Mouse (Mus musculus) midbrain, embryonic 12.5 days (tissue): ENCODE data around the gene Tnpo1. TPM values are rescaled to one million over a fixed set of nuclear protein-coding genes. Genes with fewer than 3 reads are reported as not detected.

Experiments used
- ATAC-seq: fragments of 200-750 bp; cut with Nextera tagmentation; 2 replicates; pipeline ENCODE4 v1.8.0; 2017; ENCODE audit warnings: low read depth, moderate TSS enrichment, moderate library complexity; ENCODE audit not compliant: low FRiP score
- H3K27ac ChIP-seq: fragments of 300-500 bp; sonication (generic); replicated peaks from 2 replicates; pipeline ENCODE4 v1.5.1; 2016; ENCODE audit warnings: mild to moderate bottlenecking
- H3K27me3 ChIP-seq: fragments of 300-500 bp; sonication (generic); 2 replicates; pipeline ENCODE4 v1.6.1; 2016; ENCODE audit warnings: mild to moderate bottlenecking
- H3K36me3 ChIP-seq: fragments of 300-500 bp; sonication (generic); 2 replicates; pipeline ENCODE4 v1.6.1; 2016
- H3K4me1 ChIP-seq: fragments of 300-500 bp; sonication (generic); 2 replicates; pipeline ENCODE4 v1.6.1; 2016
- H3K4me2 ChIP-seq: fragments of 300-500 bp; sonication (generic); replicated peaks from 2 replicates; pipeline ENCODE4 v1.6.1; 2016; ENCODE audit warnings: mild to moderate bottlenecking, moderate library complexity
- H3K4me3 ChIP-seq: fragments of 300-500 bp; sonication (generic); 2 replicates; pipeline ENCODE4 v1.5.1; 2016; ENCODE audit warnings: mild to moderate bottlenecking
- H3K9ac ChIP-seq: fragments of 300-500 bp; sonication (generic); replicated peaks from 2 replicates; pipeline ENCODE4 v1.6.1; 2016; ENCODE audit warnings: mild to moderate bottlenecking, moderate library complexity
- H3K9me3 ChIP-seq: fragments of 300-500 bp; sonication (generic); 2 replicates; pipeline ENCODE4 v1.6.1; 2016; ENCODE audit warnings: mild to moderate bottlenecking
- WGBS: fragments of 180-500 bp; shearing (Covaris S2); methylation state at CpG from one replicate; pipeline ENCODE4 v1.1.7; 2016; 5-methylcytosine and 5-hydroxymethylcytosine counted together
- polyA plus RNA-seq: library from polyadenylated mRNA; unstranded; fragments of >200 nt; fragmentation: Nextera tagmentation; extraction: Ambion mirVana; gene quantifications from 2 replicates; pipeline ENCODE4 v1.2.1, GENCODE M21; 2016

The Tnpo1 gene
- polyA plus RNA-seq, 1 experiment from 2014 or later: 86.9 TPM

DNA sequence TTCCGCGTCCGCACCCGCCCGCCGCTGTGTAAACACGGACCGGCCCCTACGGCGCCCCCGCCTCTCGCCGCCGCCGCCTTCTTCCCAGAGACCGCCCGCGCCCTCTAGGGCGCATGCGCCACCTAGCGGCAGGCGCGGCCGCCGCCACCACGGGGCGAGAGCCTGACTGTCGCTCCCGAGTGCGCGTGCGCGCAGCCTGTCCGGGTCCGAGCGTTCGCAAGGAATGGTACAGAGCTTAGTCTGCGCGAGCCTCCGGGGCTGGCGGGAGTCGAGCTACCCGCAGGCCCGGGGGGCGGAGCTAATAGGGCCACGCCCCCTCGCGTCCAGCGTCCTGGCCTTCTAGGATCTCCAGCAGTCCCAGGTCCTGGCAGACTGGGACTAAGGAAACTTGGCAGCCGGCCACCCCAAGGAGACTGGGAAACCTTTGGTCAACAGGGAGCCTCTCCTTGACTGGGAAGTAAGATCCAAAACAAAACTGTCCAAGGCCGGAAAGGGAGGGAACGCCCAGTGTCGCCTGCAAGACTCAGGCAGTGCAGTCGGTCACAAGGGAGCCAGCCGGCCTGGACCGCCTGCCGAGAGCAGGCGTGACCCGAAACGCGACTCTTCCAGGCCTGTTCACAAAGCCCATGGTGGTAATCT, 110.9 kb downstream of the Tnpo1 start, which contains the start of gene Fcho2:
Fcho2 (minus strand) TSS at position 303 of the 639 bp plus-strand sequence.
- peaks cover 9% of the 10 kb centered on the region for H3K4me1 ChIP-seq
- H3K4me2 ChIP-seq: peak within 1 kb of the TSS; percentile 62
- ATAC-seq: peak; percentile 99
- H3K27me3 ChIP-seq: no peaks in the 10 kb centered on the region
- H3K9ac ChIP-seq: peak within 1 kb of the TSS; percentile 96
- H3K36me3 ChIP-seq: no peaks in the 10 kb centered on the region
- no peaks in the 10 kb centered on the region for H3K9me3 ChIP-seq
- peak within 1 kb of the TSS; percentile 95 for H3K27ac ChIP-seq
- WGBS: under 1% methylated on average over 57 of the region's 61 CpGs
- H3K4me3 ChIP-seq: peak within 1 kb of the TSS; percentile 95

DNA sequence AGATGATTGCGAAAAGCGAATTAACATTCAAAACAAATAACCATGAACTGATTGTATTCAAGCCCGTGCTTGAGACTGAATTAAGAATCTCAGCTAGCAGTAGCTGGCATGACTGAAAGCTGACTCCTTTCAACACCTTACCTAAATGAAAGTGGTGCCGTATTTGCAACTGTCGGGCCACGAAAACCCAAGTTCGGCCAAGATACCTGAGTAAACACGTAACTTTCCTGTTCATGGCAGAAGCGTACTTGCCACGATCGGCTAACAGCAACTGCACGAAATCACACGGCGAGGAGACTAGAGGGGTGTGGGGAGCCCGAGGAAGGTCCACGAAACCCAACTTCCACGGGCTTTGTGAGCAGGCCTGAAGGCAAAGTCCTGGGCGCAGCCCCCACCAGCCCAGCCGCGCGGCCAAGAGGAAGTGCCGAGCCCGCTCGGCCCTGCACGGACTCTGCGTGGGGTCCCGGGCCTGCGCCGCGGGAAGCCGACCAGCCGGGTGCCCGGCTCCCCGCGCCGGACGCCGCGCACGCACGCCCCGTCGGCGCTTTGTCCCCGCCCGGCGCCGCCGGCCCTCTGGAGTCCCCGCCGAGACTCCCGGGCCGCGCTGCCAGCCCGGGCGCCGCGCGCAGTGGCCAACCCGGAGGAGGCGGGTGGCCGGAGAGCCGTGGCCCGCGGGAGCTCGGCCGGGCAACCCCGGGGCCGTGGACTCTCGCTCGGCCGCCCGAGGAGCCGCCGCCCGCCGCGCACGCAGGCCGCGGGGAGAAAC, 111.7 kb downstream of the Tnpo1 start:
- no peaks in the 10 kb centered on the region for H3K36me3 ChIP-seq
- peak; percentile 72 for ATAC-seq
- H3K9me3 ChIP-seq: no peaks in the 10 kb centered on the region
- peak overlapping the region; percentile 62 for H3K4me2 ChIP-seq
- H3K4me1 ChIP-seq: peaks cover 9% of the 10 kb centered on the region
- WGBS: under 1% methylated on average over 48 of the region's 81 CpGs
- H3K9ac ChIP-seq: peak overlapping the region; percentile 96
- H3K27me3 ChIP-seq: no peaks in the 10 kb centered on the region
- peak overlapping the region; percentile 95 for H3K4me3 ChIP-seq
- H3K27ac ChIP-seq: peak overlapping the region; percentile 95

DNA sequence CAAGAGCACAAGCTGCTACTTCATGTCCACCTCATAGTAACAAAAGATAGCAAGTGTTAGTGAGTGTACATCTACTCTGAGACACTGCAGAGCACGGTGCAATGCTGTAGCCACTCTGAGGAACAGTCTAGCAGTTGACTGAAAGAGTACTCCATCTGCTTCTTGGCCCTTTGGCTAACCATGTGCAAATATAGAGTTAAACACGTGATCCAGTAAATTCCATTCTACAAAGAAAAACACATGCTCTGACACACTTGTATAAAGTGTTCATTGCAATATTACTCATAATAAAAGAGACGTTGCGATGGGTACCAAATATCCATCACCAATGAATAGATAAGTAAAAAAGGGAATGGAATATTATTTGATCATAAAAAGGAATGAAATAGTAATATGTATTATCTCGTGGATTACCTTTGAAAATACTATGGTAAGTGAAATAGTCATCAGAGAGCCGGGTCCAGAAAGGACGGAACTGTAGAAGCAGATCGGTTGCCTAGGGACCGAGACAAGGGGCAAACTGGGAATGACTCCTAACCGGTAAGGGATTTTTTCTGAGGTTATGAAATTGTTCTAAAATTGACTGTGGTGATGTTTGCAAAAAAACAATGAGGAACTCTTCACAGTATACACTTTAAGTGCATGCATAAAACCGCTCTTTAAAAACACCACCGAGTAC, 112.4 kb downstream of the Tnpo1 start:
- ATAC-seq: no peak
- Histone ChIP-seq H3K27ac (peak overlapping the region; percentile 95; the same call in 1 of the 2 replicates), H3K4me3 (peak overlapping the region; percentile 95), H3K4me1 (peaks cover 9% of the 10 kb centered on the region), H3K27me3 (no peaks in the 10 kb centered on the region), H3K9ac (peak overlapping the region; percentile 96), H3K36me3 (no peaks in the 10 kb centered on the region), H3K9me3 (no peaks in the 10 kb centered on the region), H3K4me2 (peak overlapping the region; percentile 62)
- WGBS: 30% methylated on average over 12 of the region's 12 CpGs

DNA sequence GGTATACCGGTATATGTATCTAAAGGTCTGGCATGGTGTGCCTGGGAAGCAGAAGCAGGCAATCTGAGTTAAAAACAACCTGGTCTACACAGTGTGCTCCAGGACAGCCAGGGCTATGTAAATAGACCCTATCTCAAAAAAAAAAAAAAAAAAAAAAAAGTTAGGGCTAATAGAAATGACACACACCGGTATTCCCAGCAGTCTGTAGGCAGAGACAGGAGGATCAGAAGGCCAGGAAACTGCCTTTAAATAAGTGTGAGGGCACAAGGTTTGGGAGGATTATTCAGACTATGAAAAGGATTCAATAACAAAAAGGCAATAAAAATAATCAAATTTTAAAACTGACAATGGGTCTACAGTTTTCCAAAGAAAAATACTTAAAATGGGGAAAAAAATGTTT, 113.0 kb downstream of the Tnpo1 start:
- Histone ChIP-seq H3K4me1 (peaks cover 9% of the 10 kb centered on the region), H3K9ac (no peak overlapping the region), H3K4me2 (peak overlapping the region; percentile 62), H3K36me3 (no peaks in the 10 kb centered on the region), H3K9me3 (no peaks in the 10 kb centered on the region), H3K27me3 (no peaks in the 10 kb centered on the region), H3K4me3 (no peak overlapping the region), H3K27ac (no peak overlapping the region)
- ATAC-seq: no peak
- 98% methylated on average over 2 of the region's 2 CpGs for WGBS

DNA sequence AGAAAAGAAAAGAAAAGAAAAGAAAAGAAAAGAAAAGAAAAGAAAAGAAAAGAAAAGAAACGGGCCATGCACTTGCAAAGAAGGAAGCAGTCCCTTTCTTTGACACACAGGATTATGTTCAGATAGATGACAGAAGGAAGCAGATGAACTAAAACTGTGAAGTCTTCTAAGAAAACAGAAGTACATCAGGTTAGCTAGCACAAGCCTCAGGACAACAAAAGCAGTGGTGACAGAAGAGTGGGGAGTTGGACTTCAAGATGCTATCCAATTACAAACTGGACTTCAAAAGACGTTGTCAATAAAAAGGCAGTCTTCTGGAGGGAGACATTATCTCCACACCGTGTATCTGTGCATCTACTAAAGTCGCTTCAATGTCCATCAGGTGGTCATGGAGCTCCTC, 113.9 kb downstream of the Tnpo1 start:
- H3K4me2 ChIP-seq: no peak overlapping the region
- no peak overlapping the region for H3K9ac ChIP-seq
- H3K36me3 ChIP-seq: no peaks in the 10 kb centered on the region
- no peak overlapping the region for H3K4me3 ChIP-seq
- WGBS: 84% methylated on average over 4 of the region's 4 CpGs
- no peaks in the 10 kb centered on the region for H3K27me3 ChIP-seq
- no peaks in the 10 kb centered on the region for H3K9me3 ChIP-seq
- ATAC-seq: no peak
- H3K4me1 ChIP-seq: peaks cover 9% of the 10 kb centered on the region
- H3K27ac ChIP-seq: no peak overlapping the region

DNA sequence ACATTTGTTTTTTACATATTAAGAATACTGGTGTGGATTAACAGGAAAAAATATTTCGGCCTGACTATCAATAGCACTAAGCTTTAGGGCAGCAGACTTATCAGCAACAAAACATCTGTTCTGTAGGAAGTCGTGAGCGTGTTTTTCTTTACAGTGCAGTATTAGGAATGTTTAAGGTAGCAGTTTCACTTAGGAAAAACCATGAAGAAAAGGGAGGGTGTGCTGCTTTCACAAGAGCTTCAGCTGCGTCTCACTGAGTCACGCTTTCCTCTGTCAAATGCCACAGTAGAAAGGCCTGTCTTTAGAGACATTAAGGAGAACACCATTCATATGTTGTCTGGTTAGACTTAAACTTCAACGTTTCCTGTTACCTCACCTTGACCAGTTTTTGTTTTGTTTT, 116.0 kb downstream of the Tnpo1 start:
- ATAC-seq: no peak
- Histone ChIP-seq H3K27me3 (no peaks in the 10 kb centered on the region), H3K27ac (no peak overlapping the region), H3K9me3 (no peaks in the 10 kb centered on the region), H3K36me3 (0 out of 2 replicates have a peak, but pooled peaks cover 1% of the 10 kb centered on the region), H3K4me1 (peaks cover 6% of the 10 kb centered on the region), H3K9ac (no peak overlapping the region), H3K4me2 (no peak overlapping the region), H3K4me3 (no peak overlapping the region)
- 81% methylated on average over 6 of the region's 6 CpGs for WGBS

DNA sequence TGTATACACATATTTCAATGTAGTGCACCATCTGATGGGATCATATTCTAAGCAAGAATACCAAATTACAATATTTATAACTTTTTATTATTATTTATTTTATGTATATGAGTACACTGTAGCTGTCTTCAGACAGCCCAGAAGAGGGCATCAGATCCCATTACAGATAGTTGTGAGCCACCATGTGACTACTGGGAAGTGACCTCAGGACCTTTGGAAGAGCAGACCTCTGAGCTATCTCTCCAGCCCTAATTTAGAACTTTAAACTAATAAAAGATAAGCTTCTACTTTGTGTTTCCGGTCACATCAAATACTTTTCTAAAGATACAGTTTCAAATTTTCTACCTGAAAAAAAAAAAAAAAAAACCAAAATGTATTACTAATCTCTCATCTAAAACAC, 117.1 kb downstream of the Tnpo1 start:
- Histone ChIP-seq H3K27ac (no peak overlapping the region), H3K9me3 (no peaks in the 10 kb centered on the region), H3K9ac (no peak overlapping the region), H3K36me3 (0 out of 2 replicates have a peak, but pooled peaks cover 9% of the 10 kb centered on the region), H3K4me3 (no peak overlapping the region), H3K27me3 (no peaks in the 10 kb centered on the region), H3K4me2 (no peak overlapping the region), H3K4me1 (peaks cover 6% of the 10 kb centered on the region)
- WGBS: 97% methylated on average over 1 of the region's 1 CpGs
- ATAC-seq: no peak

DNA sequence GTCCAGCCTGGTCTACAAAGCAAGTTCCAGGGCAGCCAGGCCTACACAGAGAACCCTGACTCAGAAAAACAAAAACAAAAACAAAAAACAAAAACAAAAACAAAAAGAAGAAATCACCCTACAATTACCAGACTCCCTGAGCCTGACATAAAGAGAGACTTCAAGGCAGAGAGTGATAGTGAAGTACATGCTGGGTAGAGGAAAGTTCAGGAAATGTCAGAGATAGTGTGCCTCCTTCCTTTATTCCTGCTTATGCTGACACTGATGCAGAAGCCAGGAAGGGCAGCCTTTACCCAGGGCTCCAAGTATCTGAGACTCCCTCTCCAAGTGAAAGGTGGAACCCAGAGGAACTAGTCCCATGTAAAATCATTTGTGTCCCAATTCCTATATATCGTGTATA, 121.7 kb downstream of the Tnpo1 start:
- no peak for ATAC-seq
- WGBS: 90% methylated on average over 1 of the region's 1 CpGs
- Histone ChIP-seq H3K4me3 (no peak overlapping the region), H3K36me3 (peaks cover 39% of the 10 kb centered on the region), H3K4me2 (no peak overlapping the region), H3K27ac (no peak overlapping the region), H3K27me3 (no peaks in the 10 kb centered on the region), H3K9ac (no peak overlapping the region), H3K4me1 (no peaks in the 10 kb centered on the region), H3K9me3 (0 out of 2 replicates have a peak, but pooled peaks cover 10% of the 10 kb centered on the region)

DNA sequence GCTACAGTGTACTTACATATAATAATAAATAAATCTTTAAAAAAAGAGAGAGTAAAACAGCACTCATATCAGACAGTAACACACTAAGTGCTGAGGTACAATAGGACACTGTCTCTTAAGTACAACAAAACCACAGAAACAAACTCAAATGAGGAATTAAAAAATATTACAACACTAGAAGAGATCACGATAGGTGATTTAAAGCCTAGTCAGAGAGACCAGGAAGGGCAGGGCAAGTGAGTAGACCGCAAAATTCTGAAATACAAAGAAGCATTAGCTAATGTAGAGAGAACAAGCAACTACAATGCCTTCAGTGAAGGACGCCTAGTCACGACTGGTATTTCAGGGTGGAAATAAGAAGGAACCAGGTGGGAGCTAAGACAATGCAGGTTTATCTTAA, 122.5 kb downstream of the Tnpo1 start:
- H3K36me3 ChIP-seq: peaks cover 46% of the 10 kb centered on the region
- H3K27ac ChIP-seq: no peak overlapping the region
- 0 out of 2 replicates have a peak, but pooled peaks cover 10% of the 10 kb centered on the region for H3K9me3 ChIP-seq
- no peak overlapping the region for H3K4me3 ChIP-seq
- H3K9ac ChIP-seq: no peak overlapping the region
- H3K4me2 ChIP-seq: no peak overlapping the region
- 90% methylated on average over 4 of the region's 4 CpGs for WGBS
- H3K4me1 ChIP-seq: no peaks in the 10 kb centered on the region
- no peaks in the 10 kb centered on the region for H3K27me3 ChIP-seq
- ATAC-seq: no peak

DNA sequence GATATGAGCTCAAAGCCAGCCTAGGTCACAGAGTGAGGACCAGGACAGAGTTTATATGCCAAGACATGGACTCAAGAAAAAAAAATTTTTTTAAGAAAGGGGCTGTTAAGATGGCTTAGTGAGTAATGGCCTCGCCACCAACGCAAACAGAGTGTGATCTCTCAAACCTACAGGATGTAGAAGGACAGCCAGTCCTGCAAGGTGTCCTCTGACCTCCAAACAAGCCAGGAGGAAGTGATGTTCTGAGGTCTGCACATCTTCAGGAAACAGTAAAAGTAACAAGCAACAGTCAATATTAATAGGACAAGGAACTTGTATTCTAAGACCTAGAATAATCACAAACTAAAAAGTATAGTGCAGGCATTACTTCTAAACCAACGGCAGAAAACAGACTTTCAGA, 123.2 kb downstream of the Tnpo1 start:
- ATAC-seq: no peak
- H3K36me3 ChIP-seq: peaks cover 48% of the 10 kb centered on the region
- no peak overlapping the region for H3K9ac ChIP-seq
- H3K9me3 ChIP-seq: 0 out of 2 replicates have a peak, but pooled peaks cover 10% of the 10 kb centered on the region
- no peak overlapping the region for H3K4me2 ChIP-seq
- no peaks in the 10 kb centered on the region for H3K27me3 ChIP-seq
- no peaks in the 10 kb centered on the region for H3K4me1 ChIP-seq
- 94% methylated on average over 3 of the region's 3 CpGs for WGBS
- H3K27ac ChIP-seq: no peak overlapping the region
- no peak overlapping the region for H3K4me3 ChIP-seq

DNA sequence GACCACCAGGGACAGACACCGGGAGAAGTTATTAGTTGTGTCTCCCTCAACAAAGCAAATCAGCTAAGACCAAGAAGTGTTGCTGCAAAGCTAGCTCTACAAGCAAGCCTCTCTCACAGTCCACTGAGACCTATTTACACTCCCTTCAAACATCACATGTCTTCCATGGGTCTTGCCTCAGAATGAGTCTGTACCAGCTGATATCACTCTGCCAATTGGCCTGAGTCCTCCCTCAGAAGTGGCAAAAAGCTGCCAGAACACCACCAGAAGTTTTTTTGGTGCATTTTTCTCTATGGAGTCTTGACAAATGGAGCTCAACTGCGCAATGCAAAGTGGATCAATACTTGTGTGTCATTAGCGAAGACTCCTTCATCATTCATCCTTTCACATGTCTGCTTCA, 130.7 kb downstream of the Tnpo1 start:
- no peaks in the 10 kb centered on the region for H3K27me3 ChIP-seq
- no peak overlapping the region for H3K9ac ChIP-seq
- no peak overlapping the region for H3K4me2 ChIP-seq
- H3K4me1 ChIP-seq: no peaks in the 10 kb centered on the region
- peaks cover 35% of the 10 kb centered on the region for H3K36me3 ChIP-seq
- H3K4me3 ChIP-seq: no peak overlapping the region
- 97% methylated on average over 3 of the region's 3 CpGs for WGBS
- H3K27ac ChIP-seq: no peak overlapping the region
- 0 out of 2 replicates have a peak, but pooled peaks cover 1% of the 10 kb centered on the region for H3K9me3 ChIP-seq
- no peak for ATAC-seq

DNA sequence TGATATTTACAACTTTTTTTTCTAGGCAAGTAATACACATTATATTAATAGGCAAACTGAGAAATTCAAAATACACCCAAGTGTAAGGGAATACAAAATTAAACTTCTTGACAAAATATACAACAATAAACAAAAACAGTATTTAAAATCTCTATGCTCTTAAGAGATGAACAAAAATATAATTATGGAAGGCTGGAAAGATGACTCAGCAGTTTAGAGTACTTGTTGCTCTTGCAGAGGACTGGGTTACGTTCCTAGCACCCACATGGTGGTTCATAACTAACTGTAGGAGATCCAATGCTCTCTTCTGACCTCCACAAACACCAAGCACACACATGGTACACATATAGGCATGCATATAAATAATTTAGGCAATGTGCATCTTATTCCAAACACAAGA, 133.3 kb downstream of the Tnpo1 start:
- WGBS: 94% methylated on average over 1 of the region's 1 CpGs
- H3K27me3 ChIP-seq: no peaks in the 10 kb centered on the region
- no peak overlapping the region for H3K4me3 ChIP-seq
- H3K9ac ChIP-seq: no peak overlapping the region
- peaks cover 22% of the 10 kb centered on the region for H3K36me3 ChIP-seq
- no peaks in the 10 kb centered on the region for H3K9me3 ChIP-seq
- no peak for ATAC-seq
- H3K4me1 ChIP-seq: no peaks in the 10 kb centered on the region
- H3K4me2 ChIP-seq: no peak overlapping the region
- no peak overlapping the region for H3K27ac ChIP-seq
